Mouse (Mus musculus): ENCODE measurements at regions not wholly inside any gene's neighbourhood (a gene's known extent, or its start where the extent isn't known, plus 50 kb on each side); places are given as distances from the start of the nearest gene placed in this dataset.
A peak's percentile ranks its signal among the peaks of the same experiment; 100 is the strongest.

DNA sequence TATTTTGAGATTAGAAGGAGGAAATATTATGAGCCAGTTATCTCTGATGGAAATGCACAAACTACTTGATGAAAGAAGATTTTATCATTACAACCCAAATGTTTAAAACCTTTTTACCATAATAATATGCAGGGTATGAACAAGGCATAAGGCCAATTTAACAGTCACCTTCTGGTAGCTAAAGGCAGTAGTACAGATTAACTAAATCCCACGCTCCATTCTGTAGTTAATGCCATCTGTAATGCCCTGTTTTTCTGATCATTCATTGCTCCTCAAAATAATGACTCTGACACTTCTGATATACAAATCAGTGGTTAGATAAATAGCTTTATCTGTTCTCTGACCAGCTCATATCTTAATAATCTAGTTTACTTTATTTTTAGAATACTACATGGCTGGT, 987.8 kb downstream of the Pcdh7 start:
- no peak for TF ChIP-seq POLR2A (IDR thresholded peaks at IDR 0.05; ENCODE audit: extremely low read depth, insufficient read depth, low read length)
- no peak for TF ChIP-seq CTCF (IDR thresholded peaks at IDR 0.05; ENCODE audit: extremely low read depth, insufficient read depth, low read length)
- Histone ChIP-seq H3K4me1 (ENCODE audit: control insufficient read depth, insufficient read depth, low read length) (no peaks in the 10 kb centered on the region), H3K4me3 (ENCODE audit: insufficient read depth, low read length) (no peak overlapping the region), H3K27ac (ENCODE audit: insufficient read depth, low read length) (no peak overlapping the region)

DNA sequence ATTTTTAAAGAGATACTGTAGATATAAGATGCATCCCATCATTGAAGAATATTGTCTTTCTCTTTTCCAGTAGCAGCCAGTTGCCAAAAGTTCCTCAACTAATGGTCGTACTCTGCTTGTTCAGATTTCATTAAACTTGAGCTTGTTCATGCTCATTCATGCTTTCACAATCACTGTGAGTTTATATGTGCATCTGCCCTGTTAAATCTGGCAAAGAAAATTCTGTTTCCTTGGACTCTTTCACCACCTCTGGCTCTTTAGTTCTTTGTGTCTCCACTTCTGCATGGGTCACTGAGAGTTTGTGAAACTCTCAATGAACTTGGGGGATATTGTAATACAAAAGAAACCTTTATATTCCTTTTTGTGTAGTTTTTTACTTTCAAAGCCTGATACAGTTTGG, 994.6 kb downstream of the Pcdh7 start:
- Histone ChIP-seq H3K4me1 (ENCODE audit: control insufficient read depth, insufficient read depth, low read length) (no peaks in the 10 kb centered on the region), H3K27ac (ENCODE audit: insufficient read depth, low read length) (no peak overlapping the region), H3K4me3 (ENCODE audit: insufficient read depth, low read length) (no peak overlapping the region)
- TF ChIP-seq CTCF (IDR thresholded peaks at IDR 0.05; ENCODE audit: extremely low read depth, insufficient read depth, low read length) = no peak
- TF ChIP-seq POLR2A (IDR thresholded peaks at IDR 0.05; ENCODE audit: extremely low read depth, insufficient read depth, low read length) = no peak

DNA sequence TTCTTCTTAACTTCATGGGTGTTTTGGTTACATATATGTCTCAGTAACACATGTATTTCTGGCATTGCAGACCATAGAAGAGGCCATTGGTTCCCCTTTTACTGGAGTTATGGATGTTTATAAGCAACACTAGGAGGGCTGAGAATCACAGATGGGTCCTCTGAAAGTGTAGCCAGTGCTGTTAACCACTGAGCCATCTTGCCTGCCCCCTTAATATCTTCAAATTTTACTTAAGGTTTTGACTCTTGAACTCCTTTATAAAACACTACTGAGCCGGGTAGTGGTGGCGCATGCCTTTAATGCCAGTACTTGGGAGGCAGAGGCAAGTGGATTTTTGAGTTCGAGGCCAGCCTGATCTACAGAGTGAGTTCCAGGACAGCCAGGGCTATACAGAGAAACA, 1015.6 kb downstream of the Pcdh7 start:
- TF ChIP-seq CTCF (IDR thresholded peaks at IDR 0.05; ENCODE audit: extremely low read depth, insufficient read depth, low read length) (no peak), POLR2A (IDR thresholded peaks at IDR 0.05; ENCODE audit: extremely low read depth, insufficient read depth, low read length) (no peak)
- Histone ChIP-seq H3K27ac (ENCODE audit: insufficient read depth, low read length) (no peak overlapping the region), H3K4me1 (ENCODE audit: control insufficient read depth, insufficient read depth, low read length) (peaks cover 1% of the 10 kb centered on the region; the same call in 1 of the 2 replicates), H3K4me3 (ENCODE audit: insufficient read depth, low read length) (no peak overlapping the region)

DNA sequence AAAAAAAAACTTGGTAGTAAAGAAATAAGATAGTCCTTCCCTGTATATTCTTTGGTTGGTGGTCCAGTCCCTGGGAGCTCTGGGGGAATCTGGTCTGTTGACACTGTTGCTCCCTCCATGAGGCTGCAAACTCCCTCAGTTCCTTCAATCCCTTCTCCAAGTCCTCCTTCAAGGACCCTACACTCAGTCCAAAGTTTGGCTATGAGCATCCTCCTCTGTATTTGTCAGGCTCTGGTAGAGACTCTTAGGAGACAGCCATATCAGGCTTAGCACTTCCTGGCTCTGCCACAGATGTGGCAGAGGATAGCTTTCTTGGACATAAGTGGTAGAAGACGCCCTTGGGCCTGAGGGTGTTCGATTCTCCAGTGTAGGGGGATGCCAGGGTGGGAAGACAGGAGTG, 1016.2 kb downstream of the Pcdh7 start:
- Histone ChIP-seq H3K27ac (ENCODE audit: insufficient read depth, low read length) (no peak overlapping the region), H3K4me1 (ENCODE audit: control insufficient read depth, insufficient read depth, low read length) (peaks cover 1% of the 10 kb centered on the region; the same call in 1 of the 2 replicates)
- TF ChIP-seq POLR2A (IDR thresholded peaks at IDR 0.05; ENCODE audit: extremely low read depth, insufficient read depth, low read length) = no peak
- no peak for TF ChIP-seq CTCF (IDR thresholded peaks at IDR 0.05; ENCODE audit: extremely low read depth, insufficient read depth, low read length)

DNA sequence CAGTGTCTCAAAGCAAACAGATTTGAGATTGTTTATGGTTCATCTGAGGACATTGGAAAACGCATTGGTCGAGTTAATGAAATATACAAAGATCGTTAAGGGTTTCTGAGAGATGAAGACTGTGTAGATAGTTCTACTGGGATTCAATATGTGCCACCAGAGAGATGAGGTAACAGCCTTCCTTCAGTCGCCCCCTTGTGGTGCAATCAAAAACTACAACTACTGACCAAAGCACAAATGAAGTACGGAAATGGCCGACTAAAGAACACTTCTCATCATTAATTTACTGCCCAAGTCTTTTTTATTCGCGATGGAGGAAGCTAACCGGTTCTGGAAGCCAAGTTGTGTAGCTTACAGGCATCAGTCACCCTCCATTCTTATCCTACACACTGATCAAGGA, 1018.8 kb downstream of the Pcdh7 start:
- Histone ChIP-seq H3K27ac (ENCODE audit: insufficient read depth, low read length) (no peak overlapping the region), H3K4me1 (ENCODE audit: control insufficient read depth, insufficient read depth, low read length) (peaks cover 1% of the 10 kb centered on the region; the same call in 1 of the 2 replicates), H3K4me3 (ENCODE audit: insufficient read depth, low read length) (no peak overlapping the region)
- TF ChIP-seq POLR2A (IDR thresholded peaks at IDR 0.05; ENCODE audit: extremely low read depth, insufficient read depth, low read length) (no peak), CTCF (IDR thresholded peaks at IDR 0.05; ENCODE audit: extremely low read depth, insufficient read depth, low read length) (peak; percentile 59)

More for the DNA sequence above, 1016.2 kb downstream of the Pcdh7 start:
- H3K4me3 ChIP-seq (ENCODE audit: insufficient read depth, low read length) = no peak overlapping the region

DNA sequence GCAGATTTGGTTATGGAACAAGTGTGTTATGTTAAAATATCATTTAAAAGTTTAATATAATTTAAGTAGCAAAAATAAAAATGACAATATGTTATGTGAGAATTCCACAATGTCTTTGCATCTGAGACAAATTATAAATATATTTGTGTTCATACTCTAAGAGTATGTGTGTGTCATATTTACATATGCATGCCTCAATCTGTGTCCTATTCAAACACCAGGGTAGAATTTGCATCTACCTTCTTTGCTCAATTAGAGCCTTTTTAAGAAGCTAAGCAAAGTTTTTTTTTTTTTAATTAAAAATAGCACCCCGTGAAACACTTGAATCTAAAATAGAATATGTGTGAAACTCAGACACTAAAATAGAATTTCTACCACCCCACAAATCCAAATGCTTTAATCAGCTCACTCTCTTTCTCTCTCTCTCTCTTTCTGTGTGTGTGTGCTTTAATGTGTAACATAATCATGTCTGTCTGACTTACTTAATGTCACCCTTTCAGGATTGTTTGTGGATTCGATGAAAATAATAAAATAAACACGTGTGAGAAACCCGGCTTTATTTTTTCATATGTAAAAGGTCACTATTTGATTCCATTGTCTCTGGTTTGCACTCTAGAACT, 1019.6 kb downstream of the Pcdh7 start:
- Histone ChIP-seq H3K4me3 (ENCODE audit: insufficient read depth, low read length) (no peak overlapping the region), H3K4me1 (ENCODE audit: control insufficient read depth, insufficient read depth, low read length) (peaks cover 1% of the 10 kb centered on the region; the same call in 1 of the 2 replicates), H3K27ac (ENCODE audit: insufficient read depth, low read length) (no peak overlapping the region)
- no peak for TF ChIP-seq POLR2A (IDR thresholded peaks at IDR 0.05; ENCODE audit: extremely low read depth, insufficient read depth, low read length)
- TF ChIP-seq CTCF (IDR thresholded peaks at IDR 0.05; ENCODE audit: extremely low read depth, insufficient read depth, low read length) = no peak

DNA sequence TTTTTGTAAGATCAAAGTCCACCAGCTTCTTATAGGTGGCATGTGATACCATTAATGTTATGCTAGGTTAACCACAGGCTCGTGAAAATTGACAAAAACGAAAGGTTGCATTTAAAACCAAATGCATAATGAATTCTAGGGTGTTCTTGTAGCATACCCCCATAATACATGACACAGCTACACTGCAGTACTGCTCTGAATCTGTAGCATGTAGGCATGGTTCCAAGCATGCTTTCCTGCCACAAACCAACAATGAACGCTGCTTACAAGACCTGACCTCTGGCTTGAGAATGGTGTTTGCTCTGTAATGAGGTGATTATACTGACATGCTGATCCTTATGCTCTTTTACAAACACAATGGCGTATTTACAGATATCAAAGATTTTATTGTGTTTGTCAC, 1020.3 kb downstream of the Pcdh7 start:
- TF ChIP-seq CTCF (IDR thresholded peaks at IDR 0.05; ENCODE audit: extremely low read depth, insufficient read depth, low read length) = no peak
- no peak for TF ChIP-seq POLR2A (IDR thresholded peaks at IDR 0.05; ENCODE audit: extremely low read depth, insufficient read depth, low read length)
- no peak overlapping the region for H3K27ac ChIP-seq (ENCODE audit: insufficient read depth, low read length)

DNA sequence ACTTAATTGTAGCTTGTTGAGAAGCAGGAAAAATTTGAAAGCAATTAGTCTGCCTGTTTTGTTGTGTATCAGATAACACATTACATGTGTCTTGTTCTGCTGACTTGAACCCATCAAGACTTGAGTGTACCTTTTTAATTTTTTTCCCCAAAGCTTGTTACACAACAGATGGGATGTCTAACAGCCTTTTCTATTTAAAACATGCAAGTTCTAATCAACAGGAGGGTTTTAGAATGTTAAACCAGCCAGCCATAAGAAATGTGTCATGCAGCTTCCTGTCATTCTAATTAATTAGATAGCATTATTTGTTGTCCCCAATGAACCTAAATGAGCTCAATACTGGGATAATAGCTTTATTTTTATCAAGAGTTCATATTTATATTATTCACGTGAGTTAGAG, 1023.0 kb downstream of the Pcdh7 start:
- H3K27ac ChIP-seq (ENCODE audit: insufficient read depth, low read length) = no peak overlapping the region
- peaks cover 1% of the 10 kb centered on the region; the same call in 1 of the 2 replicates for H3K4me1 ChIP-seq (ENCODE audit: control insufficient read depth, insufficient read depth, low read length)
- TF ChIP-seq CTCF (IDR thresholded peaks at IDR 0.05; ENCODE audit: extremely low read depth, insufficient read depth, low read length) = no peak
- no peak for TF ChIP-seq POLR2A (IDR thresholded peaks at IDR 0.05; ENCODE audit: extremely low read depth, insufficient read depth, low read length)
- no peak overlapping the region for H3K4me3 ChIP-seq (ENCODE audit: insufficient read depth, low read length)

More for the DNA sequence above, 1020.3 kb downstream of the Pcdh7 start:
- H3K4me1 ChIP-seq (ENCODE audit: control insufficient read depth, insufficient read depth, low read length) = peaks cover 1% of the 10 kb centered on the region; the same call in 1 of the 2 replicates
- H3K4me3 ChIP-seq (ENCODE audit: insufficient read depth, low read length) = no peak overlapping the region

DNA sequence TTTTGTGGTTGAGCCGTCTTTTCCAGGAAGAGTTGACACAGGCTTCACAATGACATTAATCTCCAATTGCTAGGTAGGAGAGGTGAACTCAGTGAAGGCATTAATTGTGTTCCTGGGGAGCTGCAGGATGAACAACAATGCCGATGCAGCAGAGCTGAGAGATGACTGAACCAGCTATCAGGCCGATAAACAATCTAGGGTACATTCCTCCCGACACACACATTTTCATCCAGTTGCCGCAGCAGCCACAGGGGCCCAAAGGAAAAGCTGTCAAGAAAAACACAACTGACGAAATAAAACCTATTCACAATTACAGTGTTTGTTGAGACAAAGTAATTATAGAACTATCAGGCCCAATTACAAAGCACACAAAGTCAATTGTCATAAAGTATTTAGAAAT, 1029.9 kb downstream of the Pcdh7 start:
- no peaks in the 10 kb centered on the region for H3K4me1 ChIP-seq (ENCODE audit: control insufficient read depth, insufficient read depth, low read length)
- H3K4me3 ChIP-seq (ENCODE audit: insufficient read depth, low read length) = no peak overlapping the region
- TF ChIP-seq CTCF (IDR thresholded peaks at IDR 0.05; ENCODE audit: extremely low read depth, insufficient read depth, low read length) (no peak), POLR2A (IDR thresholded peaks at IDR 0.05; ENCODE audit: extremely low read depth, insufficient read depth, low read length) (no peak)
- no peak overlapping the region for H3K27ac ChIP-seq (ENCODE audit: insufficient read depth, low read length)

DNA sequence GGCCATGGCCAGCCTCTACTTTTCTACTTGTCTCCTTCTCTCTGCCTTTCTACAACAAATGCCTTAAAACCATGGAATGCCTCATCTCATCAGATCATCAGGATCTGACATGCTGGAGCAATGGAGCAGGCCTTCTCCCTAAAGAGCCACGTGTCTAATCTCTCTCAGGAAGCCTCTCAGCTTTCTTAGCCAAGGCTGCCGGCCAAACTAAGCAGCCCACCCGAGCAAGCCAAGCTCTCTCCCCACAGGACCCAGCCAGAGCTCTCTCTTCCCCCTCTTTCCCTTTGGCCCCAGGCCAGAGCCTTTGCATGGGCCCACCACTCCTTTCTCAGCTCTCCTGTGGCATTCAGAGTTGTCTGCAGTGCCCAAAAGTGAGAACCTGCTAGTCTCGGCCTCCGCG, 1034.0 kb downstream of the Pcdh7 start:
- H3K4me3 ChIP-seq (ENCODE audit: insufficient read depth, low read length) = no peak overlapping the region
- TF ChIP-seq CTCF (IDR thresholded peaks at IDR 0.05; ENCODE audit: extremely low read depth, insufficient read depth, low read length) (no peak), POLR2A (IDR thresholded peaks at IDR 0.05; ENCODE audit: extremely low read depth, insufficient read depth, low read length) (no peak)
- H3K4me1 ChIP-seq (ENCODE audit: control insufficient read depth, insufficient read depth, low read length) = no peaks in the 10 kb centered on the region
- no peak overlapping the region for H3K27ac ChIP-seq (ENCODE audit: insufficient read depth, low read length)
